Mouse (Mus musculus) liver, embryonic 12.5 days (tissue): ENCODE measurements around the gene Cd164l2. TPM values are rescaled to one million over a fixed set of nuclear protein-coding genes. Genes with fewer than 3 reads are reported as not detected.

Experiments used
- ATAC-seq: fragments of 200-750 bp; cut with Nextera tagmentation; 2 replicates; pipeline ENCODE4 v1.8.0; 2017; ENCODE audit warnings: moderate number of reproducible peaks, mild to moderate bottlenecking, moderate library complexity
- H3K27ac ChIP-seq: fragments of 300-500 bp; sonication (generic); 2 replicates; pipeline ENCODE4 v1.5.1; 2016; ENCODE audit warnings: mild to moderate bottlenecking
- H3K27me3 ChIP-seq: fragments of 300-500 bp; sonication (generic); replicated peaks from 2 replicates; pipeline ENCODE4 v1.6.1; 2016; ENCODE audit warnings: mild to moderate bottlenecking, moderate library complexity
- H3K36me3 ChIP-seq: fragments of 300-500 bp; sonication (generic); 2 replicates; pipeline ENCODE4 v1.6.1; 2016; ENCODE audit warnings: mild to moderate bottlenecking, moderate library complexity
- H3K4me1 ChIP-seq: fragments of 300-500 bp; sonication (generic); 2 replicates; pipeline ENCODE4 v1.6.1; 2016
- H3K4me2 ChIP-seq: fragments of 300-500 bp; sonication (generic); 2 replicates; pipeline ENCODE4 v1.6.1; 2016; ENCODE audit warnings: mild to moderate bottlenecking, moderate library complexity
- H3K4me3 ChIP-seq: fragments of 300-500 bp; sonication (generic); 2 replicates; pipeline ENCODE4 v1.5.1; 2016; ENCODE audit warnings: mild to moderate bottlenecking, moderate library complexity
- H3K9ac ChIP-seq: fragments of 300-500 bp; sonication (generic); 2 replicates; pipeline ENCODE4 v1.6.1; 2016; ENCODE audit warnings: mild to moderate bottlenecking, moderate library complexity
- H3K9me3 ChIP-seq: fragments of 300-500 bp; sonication (generic); replicated peaks from 2 replicates; pipeline ENCODE4 v1.6.1; 2016; ENCODE audit warnings: mild to moderate bottlenecking, moderate library complexity
- WGBS: fragments of 180-500 bp; shearing (Covaris S2); methylation state at CpG from one replicate; pipeline ENCODE4 v1.1.7; 2016; ENCODE audit not compliant: insufficient replicate concordance; 5-methylcytosine and 5-hydroxymethylcytosine counted together
- polyA plus RNA-seq: library from polyadenylated mRNA; unstranded; fragments of >200 nt; fragmentation: Nextera tagmentation; extraction: Ambion mirVana; gene quantifications from 2 replicates; pipeline ENCODE4 v1.2.1, GENCODE M21; 2016

Cd164l2 gene
- polyA plus RNA-seq = 0.12 and 0.26 TPM in 2 replicates

DNA sequence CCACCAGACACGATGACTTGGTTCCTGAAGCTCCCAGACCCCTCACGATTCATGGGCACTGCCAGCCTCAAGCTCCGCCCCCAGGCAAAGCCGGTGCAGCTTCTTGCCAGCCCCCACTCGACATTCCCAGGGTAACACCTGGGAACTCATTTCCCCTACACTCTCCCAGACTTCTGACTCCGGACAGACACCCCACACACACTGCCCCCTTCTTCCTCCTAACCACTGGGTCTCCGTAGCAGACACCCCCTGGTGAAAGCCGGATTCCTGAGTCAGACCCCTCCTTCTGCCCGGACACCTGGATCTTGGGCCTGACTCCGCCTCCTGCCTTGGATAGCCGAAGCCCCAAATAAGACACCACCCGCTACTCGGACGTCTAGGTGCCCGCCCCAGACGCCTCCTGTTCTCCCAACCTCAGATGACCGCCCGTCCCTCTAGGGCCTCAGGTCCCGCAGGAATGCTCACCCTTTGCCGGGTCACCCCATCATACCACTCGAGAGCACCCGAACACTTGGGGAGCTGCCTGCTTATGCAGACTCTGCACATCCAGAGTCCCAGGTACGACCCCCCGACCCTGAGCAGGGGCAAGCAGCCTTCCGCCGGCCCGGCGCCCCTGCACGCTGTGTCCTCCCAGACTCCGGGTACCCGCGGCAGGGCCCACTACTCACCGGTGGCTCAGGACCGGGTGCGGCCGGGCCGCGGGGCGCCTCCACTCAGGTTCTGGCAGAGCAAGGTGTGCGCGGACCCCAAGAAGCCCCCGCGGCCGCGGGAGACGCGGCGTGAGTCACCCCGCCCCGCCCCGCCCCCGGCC is at the start of gene Cd164l2, which contains the start of gene Gpr3:
TSS of gene Cd164l2 (plus strand) at position 381 of the 811 bp plus-strand sequence.
TSS of gene Gpr3 (minus strand) at position 786 of the 811 bp plus-strand sequence.
- Histone ChIP-seq H3K9ac (peak within 1 kb of the TSS; percentile 54), H3K27ac (no peak within 1 kb of the TSS), H3K36me3 (no peaks in the 10 kb centered on the region), H3K9me3 (no peaks in the 10 kb centered on the region), H3K4me1 (peaks cover 19% of the 10 kb centered on the region), H3K27me3 (peaks cover 86% of the 10 kb centered on the region), H3K4me3 (peak within 1 kb of the TSS; percentile 65), H3K4me2 (peak within 1 kb of the TSS; percentile 95)
- 2% methylated on average over 52 of the region's 52 CpGs for WGBS
- peak; percentile 36; the same call in 1 of the 2 replicates for ATAC-seq

DNA sequence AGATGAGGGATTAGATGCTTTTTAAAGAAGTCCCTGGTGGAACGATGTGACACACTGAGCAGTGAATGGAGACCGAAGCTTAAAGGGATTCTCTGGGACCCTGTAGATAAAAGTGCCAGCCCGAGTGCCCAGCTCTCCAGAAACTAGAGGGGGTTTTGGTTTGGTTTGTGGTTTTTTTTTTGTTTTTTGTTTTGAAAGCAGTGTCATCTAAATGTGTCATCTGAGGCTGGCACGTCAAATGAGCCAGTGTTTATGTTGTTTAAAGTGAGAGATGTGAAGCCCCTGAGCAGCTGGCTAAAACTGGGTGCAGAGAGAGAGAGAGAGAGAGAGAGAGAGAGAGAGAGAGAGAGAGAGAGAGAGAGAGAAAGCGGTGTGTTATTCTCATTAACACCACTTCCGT is 49.7 kb upstream of the Cd164l2 start:
- H3K4me2 ChIP-seq = no peak overlapping the region
- no peak overlapping the region for H3K9ac ChIP-seq
- no peak for ATAC-seq
- H3K9me3 ChIP-seq = no peaks in the 10 kb centered on the region
- H3K27ac ChIP-seq = no peak overlapping the region
- H3K27me3 ChIP-seq = no peaks in the 10 kb centered on the region
- H3K4me3 ChIP-seq = no peak overlapping the region
- WGBS = 53% methylated on average over 6 of the region's 6 CpGs
- peaks cover 28% of the 10 kb centered on the region for H3K4me1 ChIP-seq
- peaks cover 33% of the 10 kb centered on the region for H3K36me3 ChIP-seq

DNA sequence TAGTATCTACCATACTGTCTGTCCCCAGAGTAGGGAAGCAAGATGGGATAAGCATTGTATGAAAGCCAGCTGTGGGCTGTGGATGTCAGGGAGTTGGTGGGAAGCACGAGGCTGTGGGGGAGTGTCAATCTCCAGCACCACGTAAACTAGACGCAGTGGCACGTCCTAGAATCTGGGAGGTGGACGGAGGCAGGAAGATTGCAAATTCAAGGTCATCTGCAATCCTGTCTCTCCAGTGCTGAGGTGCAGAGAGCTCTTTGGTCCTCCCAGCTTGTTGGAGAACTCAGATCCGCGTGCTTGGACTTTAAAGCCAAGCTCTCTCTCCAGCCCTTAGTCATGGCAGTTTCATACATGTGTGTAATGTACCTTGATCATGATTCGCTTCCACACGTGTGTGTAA is 45.2 kb upstream of the Cd164l2 start:
- H3K27me3 ChIP-seq = no peaks in the 10 kb centered on the region
- H3K4me2 ChIP-seq = no peak overlapping the region
- H3K27ac ChIP-seq = no peak overlapping the region
- no peak for ATAC-seq
- no peak overlapping the region for H3K9ac ChIP-seq
- peaks cover 55% of the 10 kb centered on the region for H3K4me1 ChIP-seq
- H3K4me3 ChIP-seq = no peak overlapping the region
- 82% methylated on average over 9 of the region's 9 CpGs for WGBS
- peaks cover 24% of the 10 kb centered on the region for H3K36me3 ChIP-seq
- no peaks in the 10 kb centered on the region for H3K9me3 ChIP-seq

- H3K4me2 ChIP-seq = peak overlapping the region; percentile 27
- H3K4me3 ChIP-seq = no peak overlapping the region
- no peak for ATAC-seq
- peaks cover 73% of the 10 kb centered on the region for H3K4me1 ChIP-seq
- H3K36me3 ChIP-seq = peaks cover 19% of the 10 kb centered on the region
- no peaks in the 10 kb centered on the region for H3K27me3 ChIP-seq
- 38% methylated on average over 10 of the region's 10 CpGs for WGBS
- no peaks in the 10 kb centered on the region for H3K9me3 ChIP-seq
- no peak overlapping the region; the same call in 1 of the 2 replicates for H3K9ac ChIP-seq
- peak overlapping the region; percentile 64 for H3K27ac ChIP-seq
These were observed 42.5 kb upstream of the Cd164l2 start for GRCm38 (mm10) chr4:133169237-133170055.

- no peak overlapping the region for H3K4me3 ChIP-seq
- ATAC-seq = no peak
- H3K36me3 ChIP-seq = peaks cover 14% of the 10 kb centered on the region
- H3K9ac ChIP-seq = no peak overlapping the region; the same call in 1 of the 2 replicates
- H3K4me1 ChIP-seq = peaks cover 75% of the 10 kb centered on the region
- 16% methylated on average over 3 of the region's 3 CpGs for WGBS
- no peaks in the 10 kb centered on the region for H3K9me3 ChIP-seq
- H3K27me3 ChIP-seq = no peaks in the 10 kb centered on the region
- H3K4me2 ChIP-seq = peak overlapping the region; percentile 27
- H3K27ac ChIP-seq = peak overlapping the region; percentile 64
These were observed 41.8 kb upstream of the Cd164l2 start for GRCm38 (mm10) chr4:133170056-133170524.

GRCm38 (mm10) chr4:133170616-133171015 is 41.3 kb upstream of the Cd164l2 start:
- Histone ChIP-seq H3K4me3 (no peak overlapping the region), H3K4me2 (no peak overlapping the region), H3K36me3 (peaks cover 10% of the 10 kb centered on the region), H3K9me3 (no peaks in the 10 kb centered on the region), H3K9ac (no peak overlapping the region), H3K27me3 (no peaks in the 10 kb centered on the region), H3K27ac (no peak overlapping the region), H3K4me1 (peaks cover 76% of the 10 kb centered on the region)
- ATAC-seq = no peak

DNA sequence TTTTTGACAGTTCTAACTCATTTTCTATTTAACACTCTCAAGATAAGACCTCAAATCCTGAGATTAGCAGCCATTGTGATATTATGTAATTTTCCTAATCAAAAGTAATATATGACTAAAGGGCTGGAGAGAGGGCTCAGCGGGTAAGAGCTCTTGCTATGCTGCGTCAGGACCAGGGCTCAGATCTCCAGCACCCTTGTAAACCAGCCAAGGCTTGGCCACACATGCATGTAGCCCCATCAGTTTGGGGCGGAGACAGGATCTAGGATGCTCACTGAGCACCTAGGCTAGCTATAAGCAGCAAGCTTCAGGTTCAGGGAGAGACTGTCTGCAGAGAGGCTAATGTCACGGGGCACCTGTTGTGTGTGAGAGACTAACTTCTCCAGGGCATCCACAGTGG is 39.5 kb upstream of the Cd164l2 start:
- Histone ChIP-seq H3K4me2 (no peak overlapping the region), H3K4me3 (no peak overlapping the region), H3K9ac (no peak overlapping the region), H3K27me3 (no peaks in the 10 kb centered on the region), H3K4me1 (peaks cover 85% of the 10 kb centered on the region), H3K27ac (no peak overlapping the region), H3K9me3 (no peaks in the 10 kb centered on the region), H3K36me3 (peaks cover 13% of the 10 kb centered on the region)
- WGBS = 82% methylated on average over 4 of the region's 4 CpGs
- ATAC-seq = no peak

DNA sequence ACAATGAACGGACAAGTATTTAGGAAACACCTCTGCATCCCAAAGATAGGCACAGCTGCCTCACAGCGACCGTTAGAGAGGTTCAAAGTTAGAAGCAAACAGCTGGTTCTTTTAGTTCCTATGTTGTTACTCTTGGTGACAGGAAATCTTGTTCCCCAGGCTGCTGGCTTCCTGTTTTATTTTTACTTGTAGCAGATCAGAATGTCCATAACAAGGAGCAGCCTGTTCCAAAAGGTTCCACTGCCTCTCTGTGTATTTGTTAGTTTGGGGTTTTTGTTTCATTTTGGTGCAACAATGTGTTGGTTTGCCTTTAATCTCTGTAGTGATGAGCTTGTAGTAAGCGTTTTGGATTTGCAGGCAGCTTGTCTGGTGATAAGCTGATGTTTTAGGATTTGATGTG is 37.6 kb upstream of the Cd164l2 start:
- peak overlapping the region; percentile 60 for H3K27ac ChIP-seq
- H3K4me2 ChIP-seq = peak overlapping the region; percentile 24; the same call in 1 of the 2 replicates
- ATAC-seq = no peak
- peaks cover 93% of the 10 kb centered on the region for H3K4me1 ChIP-seq
- H3K4me3 ChIP-seq = no peak overlapping the region
- H3K9ac ChIP-seq = no peak overlapping the region
- H3K36me3 ChIP-seq = peaks cover 30% of the 10 kb centered on the region
- H3K9me3 ChIP-seq = no peaks in the 10 kb centered on the region
- 30% methylated on average over 4 of the region's 4 CpGs for WGBS
- no peaks in the 10 kb centered on the region for H3K27me3 ChIP-seq

DNA sequence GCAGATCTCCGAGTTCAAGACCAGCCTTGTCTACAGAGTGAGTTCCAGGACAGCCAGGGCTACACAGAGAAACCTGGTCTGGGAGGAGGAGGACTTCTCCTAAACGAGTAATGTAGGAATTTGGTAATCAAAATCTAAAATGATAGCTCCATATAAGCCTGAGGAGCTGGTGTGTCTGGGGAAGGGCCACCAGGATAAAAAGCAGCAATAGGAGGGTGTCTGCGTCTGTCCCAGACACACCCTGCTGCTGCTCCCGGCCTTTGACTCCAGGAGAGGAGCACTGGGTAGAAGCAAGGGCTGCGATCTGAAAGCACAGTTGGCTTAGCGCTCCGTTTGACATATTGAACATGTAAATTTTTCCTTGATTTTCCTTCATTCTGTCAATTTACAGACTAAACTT is 36.7 kb upstream of the Cd164l2 start:
- no peaks in the 10 kb centered on the region for H3K27me3 ChIP-seq
- no peak overlapping the region for H3K27ac ChIP-seq
- peaks cover 85% of the 10 kb centered on the region for H3K4me1 ChIP-seq
- ATAC-seq = no peak
- no peak overlapping the region for H3K4me3 ChIP-seq
- H3K9me3 ChIP-seq = no peaks in the 10 kb centered on the region
- no peak overlapping the region for H3K9ac ChIP-seq
- whole genome bisulfite sequencing = 74% methylated on average over 7 of the region's 7 CpGs
- no peak overlapping the region for H3K4me2 ChIP-seq
- H3K36me3 ChIP-seq = peaks cover 38% of the 10 kb centered on the region

GRCm38 (mm10) chr4:133175998-133176760 is 35.8 kb upstream of the Cd164l2 start:
- peak overlapping the region; percentile 81; the same call in 1 of the 2 replicates for H3K27ac ChIP-seq
- H3K9ac ChIP-seq = no peak overlapping the region
- WGBS = 74% methylated on average over 14 of the region's 14 CpGs
- no peak for ATAC-seq
- H3K4me2 ChIP-seq = no peak overlapping the region
- no peaks in the 10 kb centered on the region for H3K9me3 ChIP-seq
- no peaks in the 10 kb centered on the region for H3K27me3 ChIP-seq
- H3K4me3 ChIP-seq = no peak overlapping the region
- peaks cover 47% of the 10 kb centered on the region for H3K36me3 ChIP-seq
- H3K4me1 ChIP-seq = peaks cover 76% of the 10 kb centered on the region

DNA sequence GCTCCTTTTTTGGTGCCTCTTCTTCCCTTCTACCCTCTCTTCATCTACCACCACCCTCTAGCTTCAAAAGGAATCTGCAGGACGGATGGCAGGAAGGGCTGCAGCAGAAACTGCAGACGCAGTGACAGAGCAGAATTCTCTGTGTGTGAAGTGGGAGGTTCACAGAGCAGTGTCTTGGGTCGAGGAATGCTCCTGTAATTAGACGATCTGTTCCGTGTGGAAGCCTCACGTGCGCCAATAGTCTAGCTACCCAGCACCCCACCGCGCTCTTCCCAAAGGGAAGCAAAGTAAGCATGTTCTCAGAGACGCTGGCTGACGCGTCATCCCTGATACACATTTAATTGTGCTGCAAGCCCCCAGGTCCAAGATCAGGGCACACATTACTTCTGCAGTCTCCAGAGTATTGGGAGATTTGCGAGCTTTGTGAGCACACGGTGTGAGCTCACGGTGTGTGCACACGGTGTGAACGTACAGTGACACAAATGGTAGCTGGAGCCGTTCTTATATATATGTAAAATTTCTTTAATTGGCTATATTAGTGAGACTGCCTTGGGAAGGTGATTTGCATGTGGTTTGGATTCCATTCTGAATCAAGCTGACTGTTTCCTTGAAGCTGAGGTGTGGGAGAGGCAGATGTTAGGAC is 35.0 kb upstream of the Cd164l2 start:
- no peak for ATAC-seq
- no peak overlapping the region for H3K9ac ChIP-seq
- no peak overlapping the region for H3K4me3 ChIP-seq
- H3K9me3 ChIP-seq = no peaks in the 10 kb centered on the region
- peak overlapping the region; percentile 81 for H3K27ac ChIP-seq
- peaks cover 69% of the 10 kb centered on the region for H3K4me1 ChIP-seq
- H3K4me2 ChIP-seq = no peak overlapping the region
- 88% methylated on average over 18 of the region's 18 CpGs for WGBS
- peaks cover 54% of the 10 kb centered on the region for H3K36me3 ChIP-seq
- H3K27me3 ChIP-seq = no peaks in the 10 kb centered on the region
